Mouse (Mus musculus): ENCODE measurements around the gene Chchd5.

Chchd5 gene

GRCm38 (mm10) chr2:129129412-129129929, at the start of gene Chchd5:
Gene Chchd5 (plus strand): TSS chr2:129129700.
- peak; percentile 96 for ATAC-seq (ENCODE audit: low TSS enrichment)

- no peak for ATAC-seq (ENCODE audit: low TSS enrichment)
Observed at GRCm38 (mm10) chr2:129081097-129081496, 48.4 kb upstream of the Chchd5 start.

DNA sequence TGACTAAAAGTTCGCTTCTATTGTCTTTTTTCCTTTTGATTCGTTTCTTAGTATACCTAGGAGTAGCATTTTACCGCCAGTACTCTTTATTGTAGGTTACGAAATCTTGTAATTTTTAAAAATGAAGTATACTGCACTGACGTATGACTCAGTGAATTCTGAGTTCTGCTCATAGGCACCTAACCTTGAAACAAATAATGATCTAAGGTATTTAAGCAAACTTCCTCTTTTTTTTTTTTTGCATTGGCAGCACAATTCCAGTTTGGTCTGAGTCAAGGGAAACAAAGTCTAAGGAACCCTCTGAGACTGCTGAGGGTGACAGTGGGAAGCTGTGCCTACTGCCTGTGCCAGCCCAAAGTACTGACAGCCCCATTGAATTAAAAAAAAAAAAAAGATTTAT, 46.0 kb upstream of the Chchd5 start:
- no peak for ATAC-seq (ENCODE audit: low TSS enrichment)

GRCm38 (mm10) chr2:129084959-129085358, 44.5 kb upstream of the Chchd5 start:
- ATAC-seq (ENCODE audit: low TSS enrichment) = no peak

DNA sequence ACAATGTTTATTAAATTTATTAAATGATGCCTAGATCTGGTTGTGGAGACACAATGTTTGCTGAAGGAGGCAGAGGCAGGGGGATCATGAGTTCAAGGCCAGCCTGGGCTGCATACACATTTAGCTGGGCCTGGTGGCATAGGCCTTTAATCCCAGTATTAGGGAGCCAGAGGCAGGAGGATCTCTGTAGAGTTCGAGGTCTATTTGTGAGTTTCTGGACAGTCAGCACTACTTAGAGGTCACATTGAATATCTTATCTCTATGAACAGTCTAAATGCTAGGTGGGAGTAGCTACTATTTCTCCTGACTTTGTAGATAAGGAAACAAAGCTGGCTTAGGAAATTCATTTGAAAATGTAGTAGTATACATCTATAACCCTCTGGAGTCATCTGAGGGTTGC, 42.0 kb upstream of the Chchd5 start:
- no peak for ATAC-seq (ENCODE audit: low TSS enrichment)

- ATAC-seq (ENCODE audit: low TSS enrichment) = peak; percentile 41
Observed at GRCm38 (mm10) chr2:129090370-129090769, 39.1 kb upstream of the Chchd5 start.

DNA sequence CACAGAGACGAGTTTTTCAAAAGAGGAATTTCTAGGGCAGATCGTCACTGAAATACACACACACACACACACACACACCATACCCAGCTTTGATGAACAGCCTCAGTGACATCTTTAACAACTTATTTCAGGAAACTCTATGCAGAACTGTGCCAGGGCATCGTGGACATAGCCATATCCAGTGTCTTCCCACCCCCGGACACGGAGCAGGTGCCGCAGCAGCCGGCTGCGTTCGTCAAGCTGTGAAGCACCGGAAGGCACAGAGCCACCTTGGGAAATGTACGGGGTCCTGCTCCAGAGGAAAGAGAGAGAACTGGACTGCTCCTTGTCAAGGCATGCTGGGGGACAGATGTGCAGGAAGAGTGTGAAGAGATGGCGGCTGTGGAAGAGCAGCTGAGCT, 36.7 kb upstream of the Chchd5 start:
- ATAC-seq (ENCODE audit: low TSS enrichment) = peak; percentile 14

DNA sequence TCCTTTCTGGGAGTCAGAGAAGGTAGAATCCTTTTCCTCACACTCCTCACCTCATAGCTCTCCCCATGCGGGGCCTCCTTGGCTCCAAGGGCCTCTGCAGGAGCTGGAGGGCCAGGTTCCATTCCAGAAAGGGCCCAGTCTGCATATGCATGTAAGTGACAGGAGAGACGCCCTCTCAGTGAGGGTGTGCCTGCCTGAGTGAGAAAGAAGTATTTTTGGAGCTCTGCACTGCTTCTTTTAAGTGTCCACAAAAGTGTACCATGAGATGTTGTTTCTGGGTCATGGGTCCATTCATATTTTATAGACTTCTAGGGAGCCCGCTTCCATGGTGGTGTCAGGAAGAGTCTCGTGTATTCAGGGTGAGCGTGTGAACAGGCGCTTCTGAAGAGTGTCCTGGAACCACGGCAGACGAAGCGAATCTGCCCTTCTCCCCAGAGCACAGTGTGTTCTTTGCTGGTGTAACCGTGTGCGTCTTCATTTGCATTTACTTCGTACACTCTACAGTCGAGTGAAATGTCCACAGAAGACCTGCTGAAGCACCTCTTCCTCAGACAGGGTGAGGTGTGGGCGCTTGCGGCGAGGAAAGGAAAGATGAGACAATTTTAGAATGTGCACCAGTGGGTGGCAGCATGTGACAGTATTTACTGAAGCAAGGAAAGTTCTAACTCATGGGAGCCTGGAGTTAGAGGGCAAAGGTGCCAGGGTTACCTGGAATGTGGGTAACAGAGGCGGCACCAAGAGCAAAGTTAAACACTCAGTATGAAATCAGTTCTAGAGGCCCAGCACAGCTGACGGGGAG, 35.4 kb upstream of the Chchd5 start:
- peak; percentile 41 for ATAC-seq (ENCODE audit: low TSS enrichment)

DNA sequence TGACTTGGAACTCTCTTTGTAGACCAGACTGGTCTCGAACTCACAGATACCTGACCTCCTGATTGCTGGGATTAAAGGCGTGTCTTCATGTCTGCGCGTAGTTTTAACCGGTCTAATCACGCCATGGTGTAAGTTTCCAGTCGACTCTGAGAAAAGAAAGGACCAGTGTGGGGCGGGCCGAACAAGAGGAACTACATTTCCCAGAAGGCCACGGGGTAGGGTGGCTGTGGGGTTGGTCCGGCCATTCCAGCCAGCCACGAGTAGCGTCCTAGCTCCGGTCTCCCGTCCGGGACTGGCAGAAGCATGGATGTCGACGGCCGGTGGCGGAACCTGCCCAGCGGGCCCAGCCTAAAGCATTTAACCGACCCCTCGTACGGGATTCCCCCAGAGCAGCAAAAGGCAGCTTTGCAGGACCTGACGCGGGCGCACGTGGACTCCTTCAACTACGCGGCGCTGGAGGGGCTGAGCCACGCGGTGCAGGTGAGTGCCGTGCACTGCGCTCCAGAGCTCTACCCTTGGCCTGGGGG, 28.7 kb upstream of the Chchd5 start, which contains the start of gene Polr1b:
Polr1b (plus strand) TSS at position 212 of the 527 bp plus-strand sequence.
- peak; percentile 98 for ATAC-seq (ENCODE audit: low TSS enrichment)

GRCm38 (mm10) chr2:129112924-129113323, 16.6 kb upstream of the Chchd5 start:
- ATAC-seq (ENCODE audit: low TSS enrichment) = no peak

GRCm38 (mm10) chr2:129115706-129116367, 13.7 kb upstream of the Chchd5 start:
- ATAC-seq (ENCODE audit: low TSS enrichment) = no peak

DNA sequence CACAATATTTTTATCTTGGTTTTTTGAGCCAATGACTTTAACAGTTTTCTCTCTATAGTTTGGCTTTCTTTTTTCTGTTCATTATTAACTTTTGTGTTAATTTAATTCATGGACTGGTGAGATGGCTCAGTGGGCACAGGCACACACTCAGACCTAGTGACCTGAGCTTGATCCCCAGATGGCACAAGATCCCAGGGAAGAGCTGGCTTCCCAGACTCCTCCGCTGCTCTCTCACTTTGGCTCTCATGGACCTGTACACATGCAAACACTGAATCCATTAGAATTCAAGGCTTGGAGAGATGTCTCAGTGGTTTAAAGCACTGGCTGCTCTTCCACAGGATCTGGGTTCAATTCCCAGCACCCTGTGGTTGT, 13.1 kb upstream of the Chchd5 start:
- ATAC-seq (ENCODE audit: low TSS enrichment) = no peak

GRCm38 (mm10) chr2:129118061-129118460, 11.4 kb upstream of the Chchd5 start:
- no peak for ATAC-seq (ENCODE audit: low TSS enrichment)

DNA sequence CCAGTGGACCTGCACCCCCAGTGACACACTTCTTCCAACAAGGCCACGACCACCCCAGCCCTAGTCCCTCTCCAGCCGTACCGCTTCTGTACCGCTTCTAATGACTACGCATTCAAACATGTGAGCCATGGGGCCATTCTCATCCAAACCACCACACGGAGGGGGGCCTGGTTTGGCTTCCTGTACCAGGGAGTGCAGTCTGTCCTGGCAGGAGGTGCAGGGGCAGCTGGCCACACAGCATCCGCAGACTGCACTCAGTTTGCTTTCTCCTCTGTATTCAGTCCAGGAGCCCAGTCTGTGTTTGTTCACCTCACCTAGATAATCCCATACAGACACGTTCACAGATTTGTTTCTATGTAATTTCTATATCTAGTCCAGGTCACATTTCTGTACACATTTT, 7.5 kb upstream of the Chchd5 start:
- no peak for ATAC-seq (ENCODE audit: low TSS enrichment)

DNA sequence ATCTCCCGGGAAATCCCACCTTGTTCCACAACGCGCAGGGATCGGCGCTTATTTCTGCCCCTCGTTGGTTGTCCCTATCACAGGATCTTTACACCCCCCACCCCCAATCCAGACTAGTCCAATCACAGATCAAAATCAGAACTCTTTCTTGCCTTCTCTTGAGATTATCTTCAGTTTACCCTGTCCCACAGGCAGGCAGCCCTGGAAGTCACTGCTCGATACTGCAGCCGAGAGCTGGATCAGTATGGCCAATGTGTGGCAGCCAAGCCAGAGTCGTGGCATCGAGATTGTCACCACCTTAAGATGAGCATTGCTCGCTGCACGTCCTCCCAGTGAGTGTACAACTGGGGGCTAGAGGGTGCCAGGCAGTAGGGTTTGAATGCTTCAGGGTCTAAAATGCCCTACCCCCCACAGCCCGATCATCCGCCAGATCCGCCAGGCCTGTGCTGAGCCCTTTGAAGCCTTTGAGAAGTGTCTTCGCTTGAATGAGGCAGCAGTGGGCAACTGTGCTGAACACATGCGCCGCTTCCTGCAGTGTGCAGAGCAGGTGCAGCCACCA, 566 bp downstream of the Chchd5 start:
- peak; percentile 10; the same call in 1 of the 2 replicates for ATAC-seq (ENCODE audit: low TSS enrichment)

DNA sequence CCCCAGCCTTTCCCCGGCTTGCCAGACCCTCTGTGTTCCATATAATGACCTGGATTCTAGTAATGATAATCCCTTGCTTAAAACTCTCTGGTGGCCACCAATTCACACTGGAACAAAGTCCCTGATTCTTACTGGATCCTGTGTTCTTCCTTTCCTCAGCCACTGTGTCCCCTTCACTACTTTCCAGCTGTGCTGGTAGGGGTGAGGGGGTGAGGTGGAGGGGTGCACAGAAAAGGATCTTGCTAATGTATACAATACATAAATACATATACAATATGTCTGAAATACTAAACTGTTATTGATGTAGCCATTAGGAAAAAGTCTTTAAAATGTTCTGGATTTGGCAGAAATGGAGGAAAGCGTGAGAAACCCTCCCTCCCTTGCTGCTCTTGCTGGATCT, 1.3 kb downstream of the Chchd5 start:
- ATAC-seq (ENCODE audit: low TSS enrichment) = no peak

DNA sequence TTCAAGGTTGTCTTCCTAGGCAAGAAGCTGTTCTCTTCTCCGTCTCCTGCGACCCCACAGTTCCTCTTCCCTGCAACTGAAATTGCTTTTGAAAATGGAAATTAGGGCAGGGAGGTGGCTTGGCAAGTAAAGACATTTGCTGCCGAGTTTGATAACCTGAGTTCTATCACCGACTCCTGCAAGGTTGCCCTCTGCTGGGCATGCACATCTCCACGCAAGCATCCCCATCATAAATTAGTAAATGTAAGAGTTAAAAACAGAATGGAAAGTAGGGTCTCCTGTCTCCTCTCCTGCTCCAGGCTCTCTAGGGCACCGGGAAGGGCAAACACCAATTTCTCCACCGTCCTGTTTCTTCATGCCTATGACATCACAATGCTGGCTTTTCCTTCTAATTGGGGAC, 2.7 kb downstream of the Chchd5 start:
- no peak for ATAC-seq (ENCODE audit: low TSS enrichment)

- ATAC-seq (ENCODE audit: low TSS enrichment) = peak; percentile 88
Observed at GRCm38 (mm10) chr2:129133006-129133805, 3.7 kb downstream of the Chchd5 start.

GRCm38 (mm10) chr2:129139906-129140305, 10.4 kb downstream of the Chchd5 start:
- peak; percentile 85 for ATAC-seq (ENCODE audit: low TSS enrichment)

- no peak for ATAC-seq (ENCODE audit: low TSS enrichment)
Observed at GRCm38 (mm10) chr2:129148836-129149235, 19.3 kb downstream of the Chchd5 start.

GRCm38 (mm10) chr2:129150386-129150785, 20.9 kb downstream of the Chchd5 start:
- no peak for ATAC-seq (ENCODE audit: low TSS enrichment)

GRCm38 (mm10) chr2:129151111-129151510, 21.6 kb downstream of the Chchd5 start:
- ATAC-seq (ENCODE audit: low TSS enrichment) = no peak

Data from frontal cortex, adult (tissue).